Mouse (Mus musculus) stomach, embryonic 16.5 days (tissue): ENCODE data around the gene Dhx29. TPM values are rescaled to one million over a fixed set of nuclear protein-coding genes. Genes with fewer than 3 reads are reported as not detected.
"Not testable (repeated sequence)": the region's sequence is repeated elsewhere in the genome, so short reads cannot be mapped to it uniquely, and the experiment has no call there.

Source experiments
- ATAC-seq: fragments of 200-750 bp; cut with Nextera tagmentation; 2 replicates; pipeline ENCODE4 v1.8.0; 2017; ENCODE audit warnings: moderate number of reproducible peaks, moderate TSS enrichment; ENCODE audit not compliant: insufficient read depth, low FRiP score
- H3K27ac ChIP-seq: fragments of 300-500 bp; sonication (generic); 2 replicates; pipeline ENCODE4 v1.5.1; 2014; ENCODE audit warnings: low read length
- H3K27me3 ChIP-seq: fragments of 300-500 bp; sonication (generic); 2 replicates; pipeline ENCODE4 v1.6.1; 2014; ENCODE audit warnings: low read length, control low read depth, mixed read lengths; ENCODE audit not compliant: control insufficient read depth, insufficient read depth
- H3K36me3 ChIP-seq: fragments of 300-500 bp; sonication (generic); 2 replicates; pipeline ENCODE4 v1.6.1; 2014; ENCODE audit warnings: low read length; ENCODE audit not compliant: control insufficient read depth, insufficient read depth
- H3K4me1 ChIP-seq: fragments of 300-500 bp; sonication (generic); 2 replicates; pipeline ENCODE4 v1.6.1; 2014; ENCODE audit warnings: low read length, control low read depth, mixed read lengths; ENCODE audit not compliant: control insufficient read depth, insufficient read depth
- H3K4me2 ChIP-seq: fragments of 300-500 bp; sonication (generic); 2 replicates; pipeline ENCODE4 v1.6.1; 2014; ENCODE audit warnings: low read depth, low read length, mixed read lengths
- H3K4me3 ChIP-seq: fragments of 300-500 bp; sonication (generic); replicated peaks from 2 replicates; pipeline ENCODE4 v1.5.1; 2014; ENCODE audit warnings: mild to moderate bottlenecking, low read length
- H3K9ac ChIP-seq: fragments of 300-500 bp; sonication (generic); 2 replicates; pipeline ENCODE4 v1.6.1; 2014; ENCODE audit warnings: low read length
- H3K9me3 ChIP-seq: fragments of 300-500 bp; sonication (generic); replicated peaks from 2 replicates; pipeline ENCODE4 v1.6.1; 2016; ENCODE audit warnings: low read length, control low read depth; ENCODE audit not compliant: control insufficient read depth
- WGBS: fragments of 180-500 bp; shearing (Covaris S2); extraction: QIAGEN DNeasy Blood & Tissue Kit; methylation state at CpG from one replicate; pipeline ENCODE4 v1.1.7; 2014; 5-methylcytosine and 5-hydroxymethylcytosine counted together
- polyA plus RNA-seq: library from polyadenylated mRNA; unstranded; fragments of >200 nt; fragmentation: Nextera tagmentation; extraction: Ambion mirVana; gene quantifications from 2 replicates; pipeline ENCODE4 v1.2.1, GENCODE M21; 2015

Dhx29 gene
- polyA plus RNA-seq, 1 experiment from 2014 or later = 16.9 TPM

- H3K9me3 ChIP-seq = not testable (repeated sequence)
Observed at GRCm38 (mm10) chr13:113013174-113013953, 86.1 kb downstream of the Dhx29 start.

More at GRCm38 (mm10) chr13:113013174-113013953, 86.1 kb downstream of the Dhx29 start:
- Histone ChIP-seq H3K9ac (peak overlapping the region; percentile 3; the same call in 1 of the 2 replicates), H3K4me2 (peak overlapping the region; percentile 47), H3K4me3 (peak overlapping the region; percentile 34)
- not testable (repeated sequence) for ATAC-seq, H3K36me3 ChIP-seq, H3K27me3 ChIP-seq, H3K27ac ChIP-seq, H3K4me1 ChIP-seq
- WGBS = 35% methylated on average over 18 of the region's 20 CpGs

Other genes with a start within 250 kb of the Dhx29 start
- 117 and 120 TPM in 2 replicates for gene Plpp1, start 126.7 kb upstream of the Dhx29 start, polyA plus RNA-seq
- 62.5 and 63.7 TPM in 2 replicates for gene Mtrex, start 56 bp upstream of the Dhx29 start, polyA plus RNA-seq
- 0.63 and 0.97 TPM in 2 replicates for gene Ccno, start 60.3 kb downstream of the Dhx29 start, polyA plus RNA-seq
- 0.21 and 0.30 TPM in 2 replicates for gene Mcidas, start 66.4 kb downstream of the Dhx29 start, polyA plus RNA-seq
- 0.08 TPM in 1 of 2 replicates, not detected in the other for gene Cdc20b, start 107.7 kb downstream of the Dhx29 start, polyA plus RNA-seq
- gene Gpx8, start 119.0 kb downstream of the Dhx29 start, polyA plus RNA-seq = 143 and 156 TPM in 2 replicates
- 1.8 and 2.6 TPM in 2 replicates for gene Gzma, start 173.5 kb downstream of the Dhx29 start, polyA plus RNA-seq